ENCODE assay signal across 8 mouse cellular contexts in genomic region chr16:49858161-49858906, GRCm38 (mm10). TPM values are rescaled to one million over a fixed set of nuclear protein-coding genes. Genes with fewer than 3 reads are reported as not detected.
DNase-seq lines count a peak whose midpoint lies in the region; ATAC-seq lines count a peak whose summit lies in the region.

No protein-coding gene starts in this region.

- no peak for ATAC-seq in kidney, embryonic 15.5 days (replicated peaks; ENCODE audit: low FRiP score)
- no peak for ATAC-seq in kidney, embryonic 14.5 days (ENCODE audit: low FRiP score, low TSS enrichment)
- no peak for ATAC-seq in midbrain, embryonic 14.5 days (ENCODE audit: low FRiP score, low TSS enrichment)
- no peak for ATAC-seq in erythroid progenitor cell, adult 5-6 weeks (replicated peaks; ENCODE audit: low FRiP score, poor library complexity, severe bottlenecking)

- no peak overlapping the region for H3K27ac ChIP-seq in kidney, embryonic 15.5 days
- H3K27ac ChIP-seq in kidney, embryonic 14.5 days (ENCODE audit: low read depth, low read length) = no peak overlapping the region
- no peak overlapping the region for H3K27ac ChIP-seq in midbrain, embryonic 14.5 days (replicated peaks; ENCODE audit: low read depth, low read length)

- peak overlapping the region; percentile 20 for H3K4me2 ChIP-seq in kidney, embryonic 15.5 days
- H3K4me2 ChIP-seq in kidney, embryonic 14.5 days (replicated peaks; ENCODE audit: low read depth, low read length) = no peak overlapping the region; the same call in 1 of the 2 replicates
- peak overlapping the region; percentile 74 for H3K4me2 ChIP-seq in midbrain, embryonic 14.5 days (ENCODE audit: low read length)

- 67% methylated on average over 9 of the region's 9 CpGs for WGBS in kidney, embryonic 15.5 days
- 76% methylated on average over 9 of the region's 9 CpGs for WGBS in kidney, embryonic 14.5 days
- 80% methylated on average over 9 of the region's 9 CpGs for WGBS in midbrain, embryonic 14.5 days

- H3K4me1 ChIP-seq in kidney, embryonic 15.5 days = peaks cover 28% of the 10 kb centered on the region
- H3K4me1 ChIP-seq in kidney, embryonic 14.5 days (ENCODE audit: control insufficient read depth, insufficient read depth, low read length) = peaks cover 15% of the 10 kb centered on the region; the same call in 1 of the 2 replicates
- peaks cover 11% of the 10 kb centered on the region for H3K4me1 ChIP-seq in midbrain, embryonic 14.5 days (ENCODE audit: control insufficient read depth, insufficient read depth, low read length)

- H3K27me3 ChIP-seq in kidney, embryonic 15.5 days = no peaks in the 10 kb centered on the region
- no peaks in the 10 kb centered on the region for H3K27me3 ChIP-seq in kidney, embryonic 14.5 days (ENCODE audit: control insufficient read depth, insufficient read depth, low read length)
- H3K27me3 ChIP-seq in midbrain, embryonic 14.5 days (ENCODE audit: control insufficient read depth, insufficient read depth, low read length) = no peaks in the 10 kb centered on the region

- H3K9me3 ChIP-seq in kidney, embryonic 15.5 days (replicated peaks) = no peaks in the 10 kb centered on the region
- H3K9me3 ChIP-seq in kidney, embryonic 14.5 days (ENCODE audit: control insufficient read depth, low read length) = no peaks in the 10 kb centered on the region
- H3K9me3 ChIP-seq in midbrain, embryonic 14.5 days (ENCODE audit: control insufficient read depth, low read length) = no peaks in the 10 kb centered on the region

- H3K9ac ChIP-seq in kidney, embryonic 15.5 days = no peak overlapping the region
- H3K9ac ChIP-seq in kidney, embryonic 14.5 days (ENCODE audit: low read depth, low read length) = no peak overlapping the region
- no peak overlapping the region for H3K9ac ChIP-seq in midbrain, embryonic 14.5 days (replicated peaks; ENCODE audit: low read length)

- DNase-seq in NIH3T3 (ENCODE audit: low read depth) = peak; percentile 4
- DNase-seq in heart, postnatal 10 days = peak; percentile 10 to 13
- no peak for DNase-seq in midbrain, embryonic 14.5 days
- DNase-seq in embryo, embryonic 10 days (ENCODE audit: low spot score) = no peak
- DNase-seq in yolk sac, embryonic 10.5 days (ENCODE audit: low spot score) = no peak

- peaks cover 5% of the 10 kb centered on the region; the same call in 1 of the 2 replicates for H3K36me3 ChIP-seq in kidney, embryonic 15.5 days
- no peaks in the 10 kb centered on the region for H3K36me3 ChIP-seq in kidney, embryonic 14.5 days (ENCODE audit: control insufficient read depth, insufficient read depth, low read length)
- H3K36me3 ChIP-seq in midbrain, embryonic 14.5 days (ENCODE audit: control insufficient read depth, insufficient read depth, low read length) = no peaks in the 10 kb centered on the region

- intact Hi-C loops in heart, postnatal 10 days (cut with DNase I) = loop anchor here (5.0 kb wide), 3 partner anchors 94 to 356 kb away; no protein-coding TSS in a partner anchor

- no peak overlapping the region for H3K4me3 ChIP-seq in kidney, embryonic 15.5 days (replicated peaks)
- H3K4me3 ChIP-seq in kidney, embryonic 14.5 days (ENCODE audit: low read length) = no peak overlapping the region
- 0 out of 2 replicates have a peak overlapping the region, but pooled peaks have one; percentile 7 for H3K4me3 ChIP-seq in midbrain, embryonic 14.5 days (replicated peaks; ENCODE audit: low read depth, low read length)

RNA-seq across cellular contexts. Expression of gene Cd47, which starts 58.0 kb away (rescaled TPM):
- polyA plus RNA-seq in kidney, embryonic 15.5 days (2015; fragmentation: Nextera tagmentation; extraction: Ambion mirVana) = 78.3 and 84.1 TPM in 2 replicates
- polyA plus RNA-seq in kidney, embryonic 14.5 days (2014; fragmentation: Nextera tagmentation; extraction: Ambion mirVana) = 72.8 and 82.9 TPM in 2 replicates
- total RNA-seq in heart, postnatal 10 days (2021) = 10 to 100 TPM; 71.5 to 71.6 TPM
- 133 and 137 TPM in 2 replicates for polyA plus RNA-seq in midbrain, embryonic 14.5 days (2014; fragmentation: Nextera tagmentation; extraction: Ambion mirVana)
- total RNA-seq in erythroid progenitor cell, adult 5-6 weeks (2015; ENCODE audit: low replicate concordance) = 742 and 874 TPM in 2 replicates
- 624 and 761 TPM in 2 replicates for total RNA-seq in erythroid progenitor cell, adult 5-6 weeks (2017; ENCODE audit: low replicate concordance)

Comparison
In these comparisons a context has a peak if more than half of its experiments do, and no peak if none do; other contexts are left out.
1. DNase-seq: peak in NIH3T3 (single experiment) and heart, postnatal 10 days (2 of 2); none in midbrain, embryonic 14.5 days (single experiment), embryo, embryonic 10 days (single experiment) and yolk sac, embryonic 10.5 days (single experiment).